In genomic region chr13:23604452-23604851, GRCm38 (mm10) we compare ENCODE assay signal across 22 mouse cellular contexts. TPM values are rescaled to one million over a fixed set of nuclear protein-coding genes. Genes with fewer than 3 reads are reported as not detected.
DNase-seq lines count a peak whose midpoint lies in the region; ATAC-seq and TF ChIP-seq lines count a peak whose summit lies in the region.
"Had no signal": no experiment of that assay in that cellular context is flagged by ENCODE, and none has a peak within 500 bp of the region (broad histone marks: within the 10 kb centered on the region; RNA-seq: fewer than 3 reads in every experiment).

No protein-coding gene starts in this region.

- no peak for TF ChIP-seq POLR2A in kidney, adult 2 months (IDR thresholded peaks at IDR 0.05; ENCODE audit: low read depth, low read length)

- H3K9ac ChIP-seq in kidney, embryonic 15.5 days = no peak overlapping the region
- H3K9ac ChIP-seq in kidney, postnatal 0 days (ENCODE audit: low read depth, low read length) = no peak overlapping the region
- H3K9ac ChIP-seq: embryonic facial prominence, embryonic 13.5 days; embryonic facial prominence, embryonic 15.5 days; forebrain, embryonic 12.5 days had no signal

- H3K36me3 ChIP-seq in kidney, embryonic 15.5 days = no peaks in the 10 kb centered on the region
- H3K36me3 ChIP-seq in kidney, postnatal 0 days (ENCODE audit: insufficient read depth, low read length) = no peaks in the 10 kb centered on the region
- no peaks in the 10 kb centered on the region for H3K36me3 ChIP-seq in kidney, adult 2 months (ENCODE audit: control insufficient read depth, insufficient read depth, low read length)
- H3K36me3 ChIP-seq: embryonic facial prominence, embryonic 13.5 days; embryonic facial prominence, embryonic 15.5 days; forebrain, embryonic 12.5 days had no signal

- TF ChIP-seq CTCF in kidney, postnatal 0 days (IDR thresholded peaks at IDR 0.05; ENCODE audit: low read depth) = no peak
- TF ChIP-seq CTCF in kidney, adult 2 months (conservative IDR thresholded peaks at IDR 0.05; ENCODE audit: insufficient read depth, insufficient read length, low read depth, low read length) = no peak

- no peak overlapping the region for H3K27ac ChIP-seq in kidney, embryonic 15.5 days
- no peak overlapping the region for H3K27ac ChIP-seq in kidney, postnatal 0 days
- H3K27ac ChIP-seq in kidney, adult 2 months (ENCODE audit: insufficient read depth, low read depth, low read length) = no peak overlapping the region
- H3K27ac ChIP-seq: embryonic facial prominence, embryonic 13.5 days; embryonic facial prominence, embryonic 15.5 days; forebrain, embryonic 10.5 days; forebrain, embryonic 12.5 days had no signal

- WGBS in kidney, embryonic 15.5 days = 47% methylated on average over 3 of the region's 3 CpGs
- WGBS in kidney, postnatal 0 days = 33% methylated on average over 3 of the region's 3 CpGs
- WGBS in kidney, adult 2 months = 55% methylated on average over 3 of the region's 3 CpGs

- H3K27me3 ChIP-seq in kidney, embryonic 15.5 days = no peaks in the 10 kb centered on the region
- H3K27me3 ChIP-seq in kidney, postnatal 0 days (ENCODE audit: insufficient read depth, low read length) = no peaks in the 10 kb centered on the region
- no peaks in the 10 kb centered on the region for H3K27me3 ChIP-seq in kidney, adult 2 months (replicated peaks; ENCODE audit: control insufficient read depth, insufficient read depth, low read length)
- H3K27me3 ChIP-seq: embryonic facial prominence, embryonic 13.5 days; embryonic facial prominence, embryonic 15.5 days; forebrain, embryonic 12.5 days had no signal

- peak; percentile 77 for ATAC-seq in kidney, embryonic 15.5 days (replicated peaks; ENCODE audit: low FRiP score)
- ATAC-seq in kidney, postnatal 0 days (replicated peaks; ENCODE audit: low FRiP score, low read depth) = no peak
- ATAC-seq: forebrain, embryonic 14.5 days had no signal

- H3K4me3 ChIP-seq in kidney, embryonic 15.5 days (replicated peaks) = no peak overlapping the region
- no peak overlapping the region for H3K4me3 ChIP-seq in kidney, postnatal 0 days (replicated peaks; ENCODE audit: low read depth, low read length)
- no peak overlapping the region for H3K4me3 ChIP-seq in kidney, adult 2 months (ENCODE audit: insufficient read depth, low read depth, low read length)
- H3K4me3 ChIP-seq: embryonic facial prominence, embryonic 13.5 days; embryonic facial prominence, embryonic 15.5 days; erythroblast, embryonic 14.5 days; forebrain, embryonic 10.5 days; forebrain, embryonic 12.5 days had no signal

- H3K9me3 ChIP-seq in kidney, embryonic 15.5 days (replicated peaks) = no peaks in the 10 kb centered on the region
- no peaks in the 10 kb centered on the region for H3K9me3 ChIP-seq in kidney, postnatal 0 days (replicated peaks; ENCODE audit: low read length)
- H3K9me3 ChIP-seq: embryonic facial prominence, embryonic 13.5 days; embryonic facial prominence, embryonic 15.5 days; forebrain, embryonic 10.5 days; forebrain, embryonic 12.5 days had no signal

- H3K4me1 ChIP-seq in kidney, embryonic 15.5 days = 0 out of 2 replicates have a peak, but pooled peaks cover 3% of the 10 kb centered on the region
- H3K4me1 ChIP-seq in kidney, postnatal 0 days (replicated peaks; ENCODE audit: insufficient read depth, low read length) = no peaks in the 10 kb centered on the region
- H3K4me1 ChIP-seq in kidney, adult 2 months (ENCODE audit: control insufficient read depth, insufficient read depth, low read length) = no peaks in the 10 kb centered on the region
- H3K4me1 ChIP-seq: embryonic facial prominence, embryonic 13.5 days; embryonic facial prominence, embryonic 15.5 days; forebrain, embryonic 10.5 days; forebrain, embryonic 12.5 days had no signal

- H3K4me2 ChIP-seq in kidney, embryonic 15.5 days = no peak overlapping the region
- no peak overlapping the region for H3K4me2 ChIP-seq in kidney, postnatal 0 days (ENCODE audit: low read length)
- H3K4me2 ChIP-seq: embryonic facial prominence, embryonic 13.5 days; embryonic facial prominence, embryonic 15.5 days; forebrain, embryonic 12.5 days had no signal

- DNase-seq in kidney, postnatal 4 days = no peak
- peak; percentile 51 for DNase-seq in kidney, postnatal 0 days (ENCODE audit: low spot score)
- no peak for DNase-seq in kidney, adult 2 months
- DNase-seq in testis, postnatal 10 days (ENCODE audit: low spot score) = peak; percentile 12
- DNase-seq in testis, postnatal 14 days (ENCODE audit: low spot score) = no peak
- DNase-seq: adrenal gland, adult 2 months; adrenal gland, postnatal 10 days; adrenal gland, postnatal 25 days; cerebellum, adult 11 months; cerebellum, adult 18-20 months; cerebellum, adult 8-10 months; cerebellum, adult 9-11 months; cerebellum, postnatal 14 days; cerebellum, postnatal 36 days; embryo, embryonic 11 days had no signal

RNA-seq across cellular contexts. Expression of gene Hist1h2be, which starts 16.5 kb away (rescaled TPM):
- polyA plus RNA-seq in kidney, embryonic 15.5 days (2015; fragmentation: Nextera tagmentation; extraction: Ambion mirVana) = 3.1 and 3.7 TPM in 2 replicates
- polyA plus RNA-seq in kidney, postnatal 0 days (2015; fragmentation: Nextera tagmentation; extraction: Ambion mirVana) = 0.83 and 0.84 TPM in 2 replicates
- 1.2 TPM in 2 replicates for polyA plus RNA-seq in kidney, adult 2 months (2012; rRNA removed)

RNA-seq across cellular contexts. Expression of gene Hist1h1e, which starts 17.9 kb away (rescaled TPM):
- 19.7 and 21.1 TPM in 2 replicates for polyA plus RNA-seq in kidney, embryonic 15.5 days (2015; fragmentation: Nextera tagmentation; extraction: Ambion mirVana)
- 13.0 and 14.3 TPM in 2 replicates for polyA plus RNA-seq in kidney, postnatal 0 days (2015; fragmentation: Nextera tagmentation; extraction: Ambion mirVana)
- 1.2 and 1.4 TPM in 2 replicates for polyA plus RNA-seq in kidney, adult 2 months (2012; rRNA removed)

RNA-seq across cellular contexts. Expression of gene Hist1h4d, which starts 23.1 kb away (rescaled TPM):
- 123 and 142 TPM in 2 replicates for polyA plus RNA-seq in kidney, embryonic 15.5 days (2015; fragmentation: Nextera tagmentation; extraction: Ambion mirVana)
- 68.3 and 77.0 TPM in 2 replicates for polyA plus RNA-seq in kidney, postnatal 0 days (2015; fragmentation: Nextera tagmentation; extraction: Ambion mirVana)
- polyA plus RNA-seq in kidney, adult 2 months (2012; rRNA removed) = 3.7 and 5.4 TPM in 2 replicates

RNA-seq across cellular contexts. Expression of gene Hist1h3d, which starts 28.9 kb away (rescaled TPM):
- 6.5 and 7.5 TPM in 2 replicates for polyA plus RNA-seq in kidney, embryonic 15.5 days (2015; fragmentation: Nextera tagmentation; extraction: Ambion mirVana)
- polyA plus RNA-seq in kidney, postnatal 0 days (2015; fragmentation: Nextera tagmentation; extraction: Ambion mirVana) = 2.6 and 4.2 TPM in 2 replicates
- polyA plus RNA-seq in kidney, adult 2 months (2012; rRNA removed) = 0.68 and 0.88 TPM in 2 replicates

RNA-seq across cellular contexts. Expression of gene Hist1h2ad, which starts 30.3 kb away (rescaled TPM):
- 3.6 TPM in 2 replicates for polyA plus RNA-seq in kidney, embryonic 15.5 days (2015; fragmentation: Nextera tagmentation; extraction: Ambion mirVana)
- 0.27 and 0.76 TPM in 2 replicates for polyA plus RNA-seq in kidney, postnatal 0 days (2015; fragmentation: Nextera tagmentation; extraction: Ambion mirVana)
- polyA plus RNA-seq in kidney, adult 2 months (2012; rRNA removed) = not detected in 2 replicates

Comparison
In these comparisons a context has a peak if more than half of its experiments do, and no peak if none do; other contexts are left out.
1. DNase-seq: peak in kidney, postnatal 0 days (single experiment) and testis, postnatal 10 days (single experiment); none in kidney, postnatal 4 days (0 of 2), kidney, adult 2 months (single experiment) and testis, postnatal 14 days (single experiment).
2. RNA of gene Hist1h4d, which starts 23.1 kb away (polyA plus RNA-seq): 123 to 142 TPM in kidney, embryonic 15.5 days and 68.3 to 77.0 TPM in kidney, postnatal 0 days; 3.7 to 5.4 TPM in kidney, adult 2 months; every median in the first group is over 10 times any median in the second.